Mouse (Mus musculus): ENCODE data around the gene Sema7a. TPM values are rescaled to one million over a fixed set of nuclear protein-coding genes. Genes with fewer than 3 reads are reported as not detected.

The Sema7a gene
- polyA plus RNA-seq, 1 experiment from 2014 or later, result 2.5 TPM

- Histone ChIP-seq H3K4me3 (replicated peaks; ENCODE audit: low read length) (no peak overlapping the region), H3K36me3 (ENCODE audit: control insufficient read depth, insufficient read depth) (no peaks in the 10 kb centered on the region), H3K4me1 (replicated peaks; ENCODE audit: control insufficient read depth, insufficient read depth, low read length) (no peaks in the 10 kb centered on the region), H3K4me2 (ENCODE audit: low read length) (no peak overlapping the region), H3K27ac (ENCODE audit: low read length) (no peak overlapping the region), H3K9me3 (ENCODE audit: control insufficient read depth, low read length) (no peaks in the 10 kb centered on the region), H3K27me3 (replicated peaks; ENCODE audit: control insufficient read depth, insufficient read depth, low read length) (no peaks in the 10 kb centered on the region), H3K9ac (replicated peaks; ENCODE audit: low read depth, low read length) (no peak overlapping the region)
- 74% methylated on average over 11 of the region's 11 CpGs for WGBS
- no peak for ATAC-seq
Observed at GRCm38 (mm10) chr9:57969736-57970495, 30.0 kb downstream of the Sema7a start.

DNA sequence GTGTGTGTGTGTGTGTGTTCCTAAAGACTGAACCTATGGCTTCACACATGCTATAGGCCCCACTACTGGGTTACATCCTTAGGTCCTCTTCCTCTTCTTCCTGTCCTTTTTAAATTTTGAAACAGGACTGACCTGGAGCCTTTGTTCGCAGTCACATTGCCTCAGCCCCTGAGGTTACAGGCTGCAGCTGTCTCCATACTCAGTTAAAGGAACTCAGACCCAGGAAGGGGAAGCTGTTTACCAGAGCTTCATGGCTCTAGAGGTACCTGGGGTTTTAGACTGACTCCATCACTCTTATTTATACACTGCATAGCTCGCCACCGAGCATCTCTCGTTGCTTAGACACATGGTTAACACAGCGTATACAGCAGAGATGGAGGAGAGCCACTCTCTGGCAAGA is 31.5 kb downstream of the Sema7a start:
- no peak overlapping the region for H3K4me2 ChIP-seq (ENCODE audit: low read length)
- H3K9ac ChIP-seq (replicated peaks; ENCODE audit: low read depth, low read length), result no peak overlapping the region
- H3K36me3 ChIP-seq (ENCODE audit: control insufficient read depth, insufficient read depth), result no peaks in the 10 kb centered on the region
- 92% methylated on average over 5 of the region's 5 CpGs for WGBS
- H3K4me3 ChIP-seq (replicated peaks; ENCODE audit: low read length), result no peak overlapping the region
- no peaks in the 10 kb centered on the region for H3K9me3 ChIP-seq (ENCODE audit: control insufficient read depth, low read length)
- H3K27me3 ChIP-seq (replicated peaks; ENCODE audit: control insufficient read depth, insufficient read depth, low read length), result no peaks in the 10 kb centered on the region
- ATAC-seq, result no peak
- no peak overlapping the region for H3K27ac ChIP-seq (ENCODE audit: low read length)
- H3K4me1 ChIP-seq (replicated peaks; ENCODE audit: control insufficient read depth, insufficient read depth, low read length), result no peaks in the 10 kb centered on the region

DNA sequence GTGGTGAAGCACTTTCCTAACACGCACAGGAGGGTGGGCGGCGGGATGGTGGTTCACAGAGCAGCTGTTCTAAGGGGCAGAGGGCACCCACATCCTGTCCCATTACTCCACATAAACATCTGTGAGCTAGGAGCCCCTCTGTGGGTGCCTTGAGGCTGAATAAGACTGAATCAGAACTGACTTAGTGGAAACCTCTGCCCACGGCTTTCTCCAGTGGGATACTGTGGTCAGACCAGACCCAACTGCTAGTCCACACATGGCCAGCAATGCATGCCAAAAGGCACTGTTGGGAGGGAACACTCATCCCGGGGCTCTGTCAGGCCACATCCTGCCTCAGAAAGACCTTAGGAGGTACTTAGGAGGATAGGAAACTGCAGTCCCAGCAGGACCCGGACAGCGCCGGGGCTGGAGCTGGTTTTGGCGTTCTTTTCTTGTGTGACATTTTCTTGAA is 32.3 kb downstream of the Sema7a start:
- no peaks in the 10 kb centered on the region for H3K27me3 ChIP-seq (replicated peaks; ENCODE audit: control insufficient read depth, insufficient read depth, low read length)
- no peak overlapping the region for H3K9ac ChIP-seq (replicated peaks; ENCODE audit: low read depth, low read length)
- no peak overlapping the region for H3K27ac ChIP-seq (ENCODE audit: low read length)
- 74% methylated on average over 9 of the region's 9 CpGs for WGBS
- no peak overlapping the region for H3K4me2 ChIP-seq (ENCODE audit: low read length)
- no peaks in the 10 kb centered on the region for H3K36me3 ChIP-seq (ENCODE audit: control insufficient read depth, insufficient read depth)
- H3K9me3 ChIP-seq (ENCODE audit: control insufficient read depth, low read length), result no peaks in the 10 kb centered on the region
- no peaks in the 10 kb centered on the region for H3K4me1 ChIP-seq (replicated peaks; ENCODE audit: control insufficient read depth, insufficient read depth, low read length)
- H3K4me3 ChIP-seq (replicated peaks; ENCODE audit: low read length), result no peak overlapping the region
- no peak for ATAC-seq

DNA sequence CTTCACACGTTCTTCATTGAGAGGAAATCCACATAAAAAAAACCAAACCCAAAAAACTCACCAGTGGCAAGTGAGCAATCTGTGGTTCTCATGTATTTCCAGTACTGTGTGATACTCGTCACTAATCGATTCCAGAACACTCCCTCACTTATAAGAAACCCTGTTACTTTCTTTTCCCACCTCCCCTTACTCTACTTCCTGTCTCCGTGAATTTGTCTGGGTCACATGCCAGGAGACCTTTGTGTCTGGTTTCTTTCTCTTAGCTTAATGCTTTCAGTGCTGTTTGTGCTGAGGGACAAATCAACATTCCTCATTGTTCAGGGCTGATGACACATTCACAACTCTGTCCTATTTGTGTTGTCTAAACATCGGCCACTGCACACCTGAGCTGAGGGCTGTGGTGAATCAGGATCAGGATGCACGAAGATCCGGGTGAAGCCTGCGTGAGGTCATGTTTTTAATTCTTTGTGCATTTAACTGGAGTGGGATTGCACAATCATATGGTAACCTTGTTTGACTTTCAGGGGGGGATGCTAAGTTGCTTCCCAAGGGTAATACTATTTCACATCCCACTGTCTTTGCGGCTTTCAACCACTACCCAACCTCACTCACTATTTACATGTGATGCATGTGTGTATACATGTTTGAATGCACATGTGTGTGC is 33.0 kb downstream of the Sema7a start:
- Histone ChIP-seq H3K9me3 (ENCODE audit: control insufficient read depth, low read length) (no peaks in the 10 kb centered on the region), H3K9ac (replicated peaks; ENCODE audit: low read depth, low read length) (no peak overlapping the region), H3K4me3 (replicated peaks; ENCODE audit: low read length) (no peak overlapping the region), H3K27ac (ENCODE audit: low read length) (no peak overlapping the region), H3K4me1 (replicated peaks; ENCODE audit: control insufficient read depth, insufficient read depth, low read length) (no peaks in the 10 kb centered on the region), H3K27me3 (replicated peaks; ENCODE audit: control insufficient read depth, insufficient read depth, low read length) (no peaks in the 10 kb centered on the region), H3K36me3 (ENCODE audit: control insufficient read depth, insufficient read depth) (no peaks in the 10 kb centered on the region), H3K4me2 (ENCODE audit: low read length) (no peak overlapping the region)
- ATAC-seq, result no peak
- 62% methylated on average over 9 of the region's 9 CpGs for WGBS

DNA sequence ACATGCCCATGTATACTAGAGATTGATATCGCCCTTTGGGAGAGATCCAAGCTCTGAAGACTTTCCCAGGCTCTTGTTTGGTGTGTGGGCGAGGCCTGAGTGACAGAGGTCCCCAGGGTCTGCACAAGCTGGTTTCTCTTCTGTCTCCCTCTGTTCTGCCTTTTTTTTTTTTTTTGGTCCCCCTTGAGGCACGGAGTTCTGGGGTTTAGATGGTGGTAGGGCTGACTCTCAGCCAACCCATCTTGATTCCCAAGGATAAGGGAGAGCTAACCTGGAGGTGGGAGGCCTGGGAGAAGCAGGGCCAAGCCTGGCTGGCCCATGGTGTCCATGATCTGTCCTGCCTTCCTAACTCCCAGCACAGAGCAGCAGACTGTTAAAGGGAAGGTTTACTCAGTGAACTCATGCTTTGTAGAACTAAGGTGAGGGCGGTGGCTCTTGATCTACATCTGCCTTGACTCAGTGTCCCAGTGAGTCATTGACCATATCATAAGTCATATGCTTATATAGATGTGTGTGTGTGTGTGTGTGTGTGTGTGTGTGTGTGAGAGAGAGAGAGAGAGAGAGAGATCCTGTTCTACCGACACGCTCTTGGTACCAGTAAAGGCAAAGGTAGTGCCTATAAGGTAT is 33.6 kb downstream of the Sema7a start:
- no peak overlapping the region for H3K9ac ChIP-seq (replicated peaks; ENCODE audit: low read depth, low read length)
- 74% methylated on average over 6 of the region's 6 CpGs for WGBS
- no peak for ATAC-seq
- no peak overlapping the region for H3K4me2 ChIP-seq (ENCODE audit: low read length)
- H3K4me1 ChIP-seq (replicated peaks; ENCODE audit: control insufficient read depth, insufficient read depth, low read length), result no peaks in the 10 kb centered on the region
- no peaks in the 10 kb centered on the region for H3K27me3 ChIP-seq (replicated peaks; ENCODE audit: control insufficient read depth, insufficient read depth, low read length)
- no peak overlapping the region for H3K27ac ChIP-seq (ENCODE audit: low read length)
- no peaks in the 10 kb centered on the region for H3K9me3 ChIP-seq (ENCODE audit: control insufficient read depth, low read length)
- no peaks in the 10 kb centered on the region for H3K36me3 ChIP-seq (ENCODE audit: control insufficient read depth, insufficient read depth)
- no peak overlapping the region for H3K4me3 ChIP-seq (replicated peaks; ENCODE audit: low read length)

- Histone ChIP-seq H3K27ac (ENCODE audit: low read length) (no peak overlapping the region), H3K27me3 (replicated peaks; ENCODE audit: control insufficient read depth, insufficient read depth, low read length) (no peaks in the 10 kb centered on the region), H3K4me1 (replicated peaks; ENCODE audit: control insufficient read depth, insufficient read depth, low read length) (no peaks in the 10 kb centered on the region), H3K9ac (replicated peaks; ENCODE audit: low read depth, low read length) (no peak overlapping the region), H3K4me3 (replicated peaks; ENCODE audit: low read length) (no peak overlapping the region), H3K36me3 (ENCODE audit: control insufficient read depth, insufficient read depth) (no peaks in the 10 kb centered on the region), H3K9me3 (ENCODE audit: control insufficient read depth, low read length) (no peaks in the 10 kb centered on the region), H3K4me2 (ENCODE audit: low read length) (no peak overlapping the region)
- WGBS, result 81% methylated on average over 5 of the region's 5 CpGs
- ATAC-seq, result no peak
Observed at GRCm38 (mm10) chr9:57974221-57974620, 34.3 kb downstream of the Sema7a start.

- Histone ChIP-seq H3K4me3 (replicated peaks; ENCODE audit: low read length) (no peak overlapping the region), H3K4me2 (ENCODE audit: low read length) (no peak overlapping the region), H3K9ac (replicated peaks; ENCODE audit: low read depth, low read length) (no peak overlapping the region), H3K36me3 (ENCODE audit: control insufficient read depth, insufficient read depth) (no peaks in the 10 kb centered on the region), H3K9me3 (ENCODE audit: control insufficient read depth, low read length) (no peaks in the 10 kb centered on the region), H3K27me3 (replicated peaks; ENCODE audit: control insufficient read depth, insufficient read depth, low read length) (no peaks in the 10 kb centered on the region), H3K27ac (ENCODE audit: low read length) (no peak overlapping the region), H3K4me1 (replicated peaks; ENCODE audit: control insufficient read depth, insufficient read depth, low read length) (no peaks in the 10 kb centered on the region)
- ATAC-seq, result no peak
- 82% methylated on average over 5 of the region's 5 CpGs for WGBS
Observed at GRCm38 (mm10) chr9:57975200-57975821, 35.4 kb downstream of the Sema7a start.

DNA sequence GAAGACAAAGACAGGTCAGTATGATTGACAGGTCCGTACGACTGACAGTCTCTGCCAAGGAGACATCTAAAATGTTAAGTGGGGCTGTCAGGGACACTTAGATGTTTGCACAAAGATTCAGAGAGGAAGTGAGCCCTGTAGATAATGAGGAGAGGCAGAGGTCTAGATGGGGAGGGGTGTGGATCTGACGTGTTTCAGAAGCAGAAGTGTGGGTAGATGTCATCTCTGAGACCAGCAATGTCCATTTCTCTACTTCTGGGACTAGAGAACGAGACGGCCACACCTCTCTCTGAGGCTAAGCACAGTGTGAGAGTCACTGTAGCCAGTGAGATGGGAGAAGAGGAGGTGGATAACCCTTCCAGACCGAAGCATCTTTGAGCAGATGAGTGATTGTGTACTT is 38.1 kb downstream of the Sema7a start:
- Histone ChIP-seq H3K4me1 (replicated peaks; ENCODE audit: control insufficient read depth, insufficient read depth, low read length) (no peaks in the 10 kb centered on the region), H3K9me3 (ENCODE audit: control insufficient read depth, low read length) (no peaks in the 10 kb centered on the region), H3K36me3 (ENCODE audit: control insufficient read depth, insufficient read depth) (no peaks in the 10 kb centered on the region), H3K9ac (replicated peaks; ENCODE audit: low read depth, low read length) (no peak overlapping the region), H3K27ac (ENCODE audit: low read length) (no peak overlapping the region), H3K4me3 (replicated peaks; ENCODE audit: low read length) (no peak overlapping the region), H3K4me2 (ENCODE audit: low read length) (no peak overlapping the region), H3K27me3 (replicated peaks; ENCODE audit: control insufficient read depth, insufficient read depth, low read length) (no peaks in the 10 kb centered on the region)
- ATAC-seq, result no peak
- WGBS, result 89% methylated on average over 6 of the region's 6 CpGs

- Histone ChIP-seq H3K4me3 (replicated peaks; ENCODE audit: low read length) (no peak overlapping the region), H3K27me3 (replicated peaks; ENCODE audit: control insufficient read depth, insufficient read depth, low read length) (no peaks in the 10 kb centered on the region), H3K4me2 (ENCODE audit: low read length) (no peak overlapping the region), H3K27ac (ENCODE audit: low read length) (no peak overlapping the region), H3K36me3 (ENCODE audit: control insufficient read depth, insufficient read depth) (no peaks in the 10 kb centered on the region), H3K9ac (replicated peaks; ENCODE audit: low read depth, low read length) (no peak overlapping the region), H3K9me3 (ENCODE audit: control insufficient read depth, low read length) (no peaks in the 10 kb centered on the region), H3K4me1 (replicated peaks; ENCODE audit: control insufficient read depth, insufficient read depth, low read length) (no peaks in the 10 kb centered on the region)
- 68% methylated on average over 3 of the region's 3 CpGs for WGBS
- ATAC-seq, result no peak
Observed at GRCm38 (mm10) chr9:57978858-57979257, 38.9 kb downstream of the Sema7a start.
